Mouse (Mus musculus): Measurements from ENCODE around the gene Sfswap. TPM values are rescaled to one million over a fixed set of nuclear protein-coding genes. Genes with fewer than 3 reads are reported as not detected.
"Not testable (repeated sequence)": the region's sequence is repeated elsewhere in the genome, so short reads cannot be mapped to it uniquely, and the experiment has no call there.

Sfswap gene
- polyA plus RNA-seq, 1 experiment from 2014 or later: 65.6 TPM

DNA sequence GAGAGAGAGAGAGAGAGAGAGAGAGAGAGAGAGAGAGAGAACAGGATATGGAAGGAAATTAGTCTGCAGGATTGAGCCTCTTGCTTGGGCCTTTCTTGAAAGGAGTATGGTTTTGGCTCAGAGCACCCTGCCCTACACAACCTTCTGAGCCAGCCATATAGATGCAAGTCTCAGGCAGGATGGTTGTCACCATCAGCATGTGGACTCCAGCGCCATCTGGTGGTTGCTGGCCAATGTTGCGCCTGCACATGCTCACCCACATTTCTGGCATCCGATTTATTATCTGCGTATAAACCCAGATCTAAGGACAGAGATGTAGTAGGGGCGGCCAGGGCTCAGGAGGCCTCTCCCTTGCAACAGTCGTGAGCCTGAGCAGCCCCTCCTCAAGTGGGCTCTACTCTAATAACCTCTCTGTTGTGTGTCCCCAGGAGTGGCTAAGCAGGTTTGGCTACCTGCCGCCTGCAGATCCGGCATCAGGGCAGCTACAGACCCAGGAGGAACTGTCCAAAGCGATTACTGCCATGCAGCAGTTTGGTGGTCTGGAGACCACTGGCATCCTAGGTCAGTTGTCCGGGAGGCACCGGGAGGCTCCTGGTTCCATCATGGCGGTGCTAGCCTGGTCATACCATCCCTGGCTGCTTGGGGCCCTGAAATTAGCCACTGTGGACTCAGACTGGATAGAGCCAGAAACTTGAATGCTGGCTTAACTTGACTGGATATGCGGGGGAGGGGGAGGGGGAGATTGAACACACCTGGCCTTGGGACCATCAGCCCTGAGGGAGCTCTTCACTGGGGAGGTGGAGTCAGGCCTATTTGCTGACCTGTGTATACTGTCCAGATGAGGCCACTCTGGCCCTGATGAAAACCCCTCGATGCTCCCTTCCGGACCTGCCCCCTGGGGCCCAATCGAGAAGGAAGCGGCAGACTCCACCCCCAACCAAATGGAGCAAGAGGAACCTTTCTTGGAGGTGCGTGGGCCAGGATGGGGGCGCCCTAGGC, 93.4 kb downstream of the Sfswap start:
- H3K9ac ChIP-seq: no peak overlapping the region
- H3K27ac ChIP-seq: no peak overlapping the region
- H3K4me3 ChIP-seq (replicated peaks): no peak overlapping the region
- peaks cover 12% of the 10 kb centered on the region for H3K4me1 ChIP-seq
- H3K9me3 ChIP-seq: peaks cover 4% of the 10 kb centered on the region; the same call in 1 of the 2 replicates
- ATAC-seq (ENCODE audit: low FRiP score): peak; percentile 49; the same call in 1 of the 2 replicates
- no peaks in the 10 kb centered on the region for H3K27me3 ChIP-seq
- H3K4me2 ChIP-seq: no peak overlapping the region
- peaks cover 35% of the 10 kb centered on the region for H3K36me3 ChIP-seq (replicated peaks)
- WGBS: 48% methylated on average over 19 of the region's 19 CpGs

DNA sequence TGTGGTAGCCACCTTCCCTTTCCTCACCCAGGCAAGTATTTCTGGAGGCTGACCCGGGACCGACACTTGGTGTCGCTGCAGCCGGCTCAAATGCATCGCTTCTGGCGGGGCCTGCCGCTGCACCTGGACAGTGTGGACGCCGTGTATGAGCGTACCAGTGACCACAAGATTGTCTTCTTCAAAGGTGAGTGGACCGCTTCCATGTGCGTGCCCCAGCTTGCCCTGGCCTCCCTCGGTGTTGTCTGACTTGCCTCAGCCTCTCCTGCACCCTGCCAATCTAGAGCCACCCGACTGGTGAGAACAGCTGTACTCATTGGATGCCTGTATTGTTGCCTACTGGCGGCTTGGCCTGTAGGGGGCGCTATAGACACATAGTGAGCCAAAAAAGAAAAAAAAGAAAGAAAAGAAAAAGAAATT, 101.1 kb downstream of the Sfswap start:
- no peak overlapping the region for H3K4me3 ChIP-seq (replicated peaks)
- H3K9ac ChIP-seq: no peak overlapping the region
- no peak for ATAC-seq (ENCODE audit: low FRiP score)
- H3K27ac ChIP-seq: no peak overlapping the region
- no peaks in the 10 kb centered on the region for H3K27me3 ChIP-seq
- H3K36me3 ChIP-seq (replicated peaks): peaks cover 61% of the 10 kb centered on the region
- H3K4me1 ChIP-seq: no peaks in the 10 kb centered on the region
- 29% methylated on average over 16 of the region's 16 CpGs for WGBS
- peaks cover 4% of the 10 kb centered on the region; the same call in 1 of the 2 replicates for H3K9me3 ChIP-seq
- H3K4me2 ChIP-seq: no peak overlapping the region

GRCm38 (mm10) chr5:129607476-129607875, 106.5 kb downstream of the Sfswap start:
- H3K27me3 ChIP-seq: no peaks in the 10 kb centered on the region
- H3K9me3 ChIP-seq: no peaks in the 10 kb centered on the region
- H3K36me3 ChIP-seq (replicated peaks): peaks cover 30% of the 10 kb centered on the region
- no peak overlapping the region for H3K27ac ChIP-seq
- no peaks in the 10 kb centered on the region for H3K4me1 ChIP-seq
- no peak overlapping the region for H3K4me3 ChIP-seq (replicated peaks)
- no peak overlapping the region for H3K4me2 ChIP-seq
- no peak overlapping the region for H3K9ac ChIP-seq
- no peak for ATAC-seq (ENCODE audit: low FRiP score)
- 84% methylated on average over 8 of the region's 8 CpGs for WGBS

DNA sequence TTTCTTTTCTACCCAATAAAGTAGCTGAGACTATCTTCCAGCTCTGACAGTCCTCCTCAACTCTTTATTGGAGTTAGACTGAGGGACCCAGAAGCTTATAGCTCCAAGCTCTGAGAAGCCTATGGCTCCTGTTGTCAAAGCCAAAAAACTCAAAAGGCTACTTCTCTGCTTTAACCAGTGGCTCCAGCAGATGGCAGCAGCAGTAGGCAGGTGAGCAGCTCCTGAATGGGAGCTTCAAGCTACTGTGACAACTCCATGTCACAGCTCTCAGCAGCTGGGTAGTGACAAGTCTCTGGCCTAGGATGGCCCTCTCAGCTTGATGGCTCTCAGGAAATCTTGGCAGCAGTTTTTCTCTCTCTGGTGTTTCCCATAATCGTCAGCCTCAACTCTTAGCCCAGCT, 110.0 kb downstream of the Sfswap start:
- Histone ChIP-seq H3K4me2 (no peak overlapping the region), H3K27ac (no peak overlapping the region), H3K36me3 (replicated peaks) (peaks cover 12% of the 10 kb centered on the region), H3K4me3 (replicated peaks) (no peak overlapping the region), H3K27me3 (no peaks in the 10 kb centered on the region), H3K4me1 (no peaks in the 10 kb centered on the region), H3K9ac (no peak overlapping the region), H3K9me3 (no peaks in the 10 kb centered on the region)
- ATAC-seq (ENCODE audit: low FRiP score): no peak
- 29% methylated on average over 1 of the region's 1 CpGs for WGBS

- H3K27me3 ChIP-seq; H3K9ac ChIP-seq; H3K4me3 ChIP-seq (replicated peaks); H3K36me3 ChIP-seq (replicated peaks); H3K9me3 ChIP-seq; H3K4me2 ChIP-seq; ATAC-seq (ENCODE audit: low FRiP score); H3K4me1 ChIP-seq; H3K27ac ChIP-seq: not testable (repeated sequence)
- 64% methylated on average over 9 of the region's 9 CpGs for WGBS
These were observed 119.6 kb downstream of the Sfswap start for GRCm38 (mm10) chr5:129620600-129620999.

Other genes starting within 250 kb of the Sfswap start
- 8.4 and 10.4 TPM in 2 replicates for gene Mmp17, start 82.9 kb downstream of the Sfswap start, polyA plus RNA-seq (2016; fragmentation: Nextera tagmentation; extraction: Ambion mirVana)
- 5.6 and 6.3 TPM in 2 replicates for gene Zfp11, start 168.9 kb downstream of the Sfswap start, polyA plus RNA-seq (2016; fragmentation: Nextera tagmentation; extraction: Ambion mirVana)
- not detected in 2 replicates for gene Sept14, start 207.3 kb downstream of the Sfswap start, polyA plus RNA-seq (2016; fragmentation: Nextera tagmentation; extraction: Ambion mirVana)
- 160 and 166 TPM in 2 replicates for gene Mrps17, start 214.3 kb downstream of the Sfswap start, polyA plus RNA-seq (2016; fragmentation: Nextera tagmentation; extraction: Ambion mirVana)
- 79.0 and 83.1 TPM in 2 replicates for gene Nipsnap2, start 223.8 kb downstream of the Sfswap start, polyA plus RNA-seq (2016; fragmentation: Nextera tagmentation; extraction: Ambion mirVana)

Measured in forebrain, embryonic 12.5 days (tissue).